Mouse (Mus musculus) heart, embryonic 14.5 days (tissue): ENCODE data around the gene Emg1. TPM values are rescaled to one million over a fixed set of nuclear protein-coding genes. Genes with fewer than 3 reads are reported as not detected.

Experiments
- ATAC-seq: fragments of 200-750 bp; cut with Nextera tagmentation; 2 replicates; pipeline ENCODE4 v1.8.0; 2017; ENCODE audit warnings: low read depth, moderate TSS enrichment; ENCODE audit not compliant: insufficient number of reproducible peaks, insufficient read depth, low FRiP score
- H3K27ac ChIP-seq, 2 experiments: fragments of 200-500 bp in 1 of 2; fragments of 300-500 bp in 1 of 2; sonication (generic) in 1 of 2; replicated peaks in 1 of 2; 2 replicates each; pipeline ENCODE4 v1.5.1; 2012 to 2014; ENCODE audit warnings: low read depth in 2 of 2, low read length in 2 of 2, control low read depth in 1 of 2, mild to moderate bottlenecking in 1 of 2, mixed read lengths in 1 of 2; ENCODE audit not compliant: control insufficient read depth in 1 of 2, insufficient read depth in 1 of 2
- H3K27me3 ChIP-seq: fragments of 300-500 bp; sonication (generic); 2 replicates; pipeline ENCODE4 v1.6.1; 2014; ENCODE audit warnings: mild to moderate bottlenecking, low read length, control low read depth; ENCODE audit not compliant: control insufficient read depth, insufficient read depth
- H3K36me3 ChIP-seq: fragments of 300-500 bp; sonication (generic); 2 replicates; pipeline ENCODE4 v1.6.1; 2014; ENCODE audit warnings: mild to moderate bottlenecking, control low read depth, low read length, mixed read lengths; ENCODE audit not compliant: control insufficient read depth, insufficient read depth
- H3K4me1 ChIP-seq, 2 experiments: fragments of 200-500 bp in 1 of 2; fragments of 300-500 bp in 1 of 2; sonication (generic) in 1 of 2; 2 replicates each; pipeline ENCODE4 v1.6.1; 2012 to 2014; ENCODE audit warnings: low read length in 2 of 2, control low read depth in 1 of 2, mixed read lengths in 1 of 2; ENCODE audit not compliant: control insufficient read depth in 2 of 2, insufficient read depth in 2 of 2
- H3K4me2 ChIP-seq: fragments of 300-500 bp; sonication (generic); 2 replicates; pipeline ENCODE4 v1.6.1; 2014; ENCODE audit warnings: mild to moderate bottlenecking, low read length
- H3K4me3 ChIP-seq, 2 experiments: fragments of 200-500 bp in 1 of 2; fragments of 300-500 bp in 1 of 2; sonication (generic) in 1 of 2; 2 replicates each; pipeline ENCODE4 v1.5.1; 2012 to 2014; ENCODE audit warnings: low read length in 2 of 2, mild to moderate bottlenecking in 2 of 2, control low read depth in 1 of 2, low read depth in 1 of 2, moderate library complexity in 1 of 2; ENCODE audit not compliant: control insufficient read depth in 1 of 2, insufficient read depth in 1 of 2
- H3K9ac ChIP-seq: fragments of 300-500 bp; sonication (generic); 2 replicates; pipeline ENCODE4 v1.6.1; 2014; ENCODE audit warnings: mild to moderate bottlenecking, low read length
- H3K9me3 ChIP-seq: fragments of 300-500 bp; sonication (generic); 2 replicates; pipeline ENCODE4 v1.6.1; 2016; ENCODE audit warnings: low read length, control low read depth; ENCODE audit not compliant: control insufficient read depth
- WGBS: fragments of 180-500 bp; shearing (Covaris S2); extraction: QIAGEN DNeasy Blood & Tissue Kit; methylation state at CpG from one replicate; pipeline ENCODE4 v1.1.7; 2014; 5-methylcytosine and 5-hydroxymethylcytosine counted together
- polyA plus RNA-seq: library from polyadenylated mRNA; unstranded; fragments of >200 nt; fragmentation: Nextera tagmentation; extraction: Ambion mirVana; gene quantifications from 2 replicates; pipeline ENCODE4 v1.2.1, GENCODE M21; 2014

The Emg1 gene
- polyA plus RNA-seq, 1 experiment from 2014 or later, result 117 TPM

DNA sequence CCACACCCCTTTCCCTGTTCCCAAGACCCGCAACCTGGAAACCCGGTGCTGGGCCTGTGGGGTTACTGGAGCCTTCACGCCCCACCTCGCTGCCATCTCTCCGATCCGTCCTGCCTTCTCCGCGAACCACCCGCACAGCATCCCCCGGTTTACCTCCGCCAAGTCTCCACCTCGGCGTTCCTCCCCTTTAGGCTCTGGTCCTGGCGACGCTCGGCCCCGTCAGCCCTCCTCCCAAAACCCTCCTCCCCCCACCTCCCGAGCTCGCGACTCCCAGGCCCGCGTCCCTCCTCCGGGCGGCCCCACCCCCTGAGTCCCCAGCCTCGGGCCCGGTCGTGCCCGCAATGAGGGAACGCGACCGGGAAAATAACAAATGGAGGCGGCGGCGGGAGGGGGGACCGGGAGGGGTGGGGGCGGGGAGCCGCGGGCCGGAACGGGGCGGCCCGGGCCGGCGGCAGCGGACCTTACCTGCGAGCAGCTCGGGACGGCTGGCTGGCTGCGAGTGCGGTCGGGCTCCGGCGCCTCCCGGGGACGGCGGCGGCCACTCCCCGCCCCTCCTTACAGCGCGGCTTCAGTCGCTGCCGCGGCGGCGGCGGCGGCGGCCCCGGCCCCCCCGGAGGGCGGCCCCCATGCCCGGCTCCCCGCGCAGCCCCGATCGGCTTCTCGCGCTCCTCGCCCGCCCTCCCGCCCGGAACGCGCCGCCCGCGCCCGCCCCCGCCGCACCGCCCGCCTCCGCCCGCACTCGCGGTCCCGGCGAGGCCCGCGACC lies 44.0 kb upstream of the Emg1 start, which contains the start of the genes Gm45234 and Atn1:
Gene Gm45234 (minus strand): TSS at position 191 of the 765 bp plus-strand sequence.
Gene Atn1 (minus strand): TSS at position 694 of the 765 bp plus-strand sequence.
- ATAC-seq, result peak; percentile 49
- Histone ChIP-seq H3K9ac (peak within 1 kb of the TSS; percentile 94), H3K36me3 (peaks cover 11% of the 10 kb centered on the region; the same call in 1 of the 2 replicates), H3K9me3 (no peaks in the 10 kb centered on the region), H3K4me3 (peak within 1 kb of the TSS; percentile 86 to 94), H3K4me1 (peaks cover 25 to 40% of the 10 kb centered on the region in 2 experiments), H3K27ac (peak within 1 kb of the TSS; percentile 82 to 97), H3K4me2 (peak within 1 kb of the TSS; percentile 68), H3K27me3 (no peaks in the 10 kb centered on the region)
- under 1% methylated on average over 46 of the region's 100 CpGs for WGBS

DNA sequence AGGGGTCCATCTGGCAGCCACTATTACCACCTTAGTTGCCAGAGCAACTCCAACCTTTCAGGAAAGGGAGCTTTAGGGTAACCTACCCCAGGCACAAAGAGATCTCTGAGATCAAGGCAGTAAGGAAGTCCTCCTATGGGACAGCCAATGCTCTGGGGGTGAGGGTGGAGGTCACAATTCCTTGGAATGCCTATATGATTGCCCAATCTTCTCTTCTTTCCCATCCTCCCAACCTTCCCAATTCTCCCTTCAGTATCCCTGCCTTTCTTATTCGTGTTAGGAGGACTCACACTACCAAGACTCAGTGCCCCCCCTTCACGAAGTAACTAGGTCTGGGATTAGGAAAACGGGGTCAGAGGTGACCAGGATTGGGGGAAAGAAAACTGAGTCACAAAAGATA lies 43.3 kb upstream of the Emg1 start:
- no peaks in the 10 kb centered on the region for H3K9me3 ChIP-seq
- no peak for ATAC-seq
- WGBS, result 6% methylated on average over 3 of the region's 3 CpGs

DNA sequence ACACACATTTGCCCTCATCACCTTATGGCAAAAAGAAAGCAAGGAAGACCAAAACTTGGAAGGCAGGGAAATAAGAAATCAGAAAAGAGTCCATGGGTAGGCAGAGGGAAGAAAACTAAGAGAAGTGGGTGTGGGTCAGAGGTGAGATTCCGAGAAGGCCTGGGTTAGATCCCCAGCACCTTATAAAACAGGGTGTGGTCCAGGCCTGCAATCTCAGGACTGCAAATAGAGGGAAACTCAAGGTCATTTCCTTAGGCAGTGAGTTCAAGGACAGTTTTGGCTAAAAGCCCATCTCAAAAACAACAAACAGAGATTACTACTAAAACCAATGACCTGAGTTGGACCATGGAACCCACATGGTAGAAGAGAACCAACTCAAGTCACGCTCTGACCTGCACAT lies 41.9 kb upstream of the Emg1 start:
- H3K36me3 ChIP-seq, result peaks cover 24% of the 10 kb centered on the region
- no peak overlapping the region for H3K27ac ChIP-seq
- 80% methylated on average over 2 of the region's 2 CpGs for WGBS
- ATAC-seq, result no peak
- peaks cover 22 to 37% of the 10 kb centered on the region in 2 experiments for H3K4me1 ChIP-seq
- H3K9me3 ChIP-seq, result no peaks in the 10 kb centered on the region
- no peaks in the 10 kb centered on the region for H3K27me3 ChIP-seq
- no peak overlapping the region for H3K4me3 ChIP-seq
- no peak overlapping the region for H3K9ac ChIP-seq
- no peak overlapping the region for H3K4me2 ChIP-seq

More for the DNA sequence above, 43.3 kb upstream of the Emg1 start:
- H3K27me3 ChIP-seq, result no peaks in the 10 kb centered on the region
- H3K4me2 ChIP-seq, result peak overlapping the region; percentile 68
- H3K4me1 ChIP-seq, result peaks cover 25 to 40% of the 10 kb centered on the region in 2 experiments
- H3K36me3 ChIP-seq, result peaks cover 12% of the 10 kb centered on the region; the same call in 1 of the 2 replicates
- peak overlapping the region; percentile 86 to 94 for H3K4me3 ChIP-seq
- H3K9ac ChIP-seq, result peak overlapping the region; percentile 94
- H3K27ac ChIP-seq, result peak overlapping the region; percentile 47 to 97; a peak in 3 of 4 replicates

DNA sequence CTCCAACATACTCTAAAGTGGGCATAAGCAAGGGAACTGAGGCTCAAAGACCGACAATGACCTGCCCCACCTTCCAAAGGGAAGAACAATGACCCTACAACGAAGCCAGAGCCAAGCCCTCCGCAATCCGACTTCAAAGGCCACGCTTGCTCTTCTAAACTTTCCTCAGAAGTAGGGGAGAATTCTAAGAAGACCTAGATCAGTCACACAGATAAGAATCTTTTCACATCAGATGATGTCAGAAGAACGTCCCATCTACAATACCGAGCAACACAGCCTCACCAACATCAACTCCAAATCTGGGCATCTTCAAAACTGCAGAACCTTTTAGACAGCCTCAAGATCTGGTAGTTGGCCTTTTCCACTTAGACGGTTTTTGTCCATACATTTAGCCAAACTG lies 38.4 kb upstream of the Emg1 start:
- WGBS, result 88% methylated on average over 8 of the region's 8 CpGs
- H3K9ac ChIP-seq, result no peak overlapping the region
- no peak overlapping the region for H3K4me3 ChIP-seq
- H3K4me2 ChIP-seq, result no peak overlapping the region
- ATAC-seq, result no peak
- no peak overlapping the region for H3K27ac ChIP-seq
- peaks cover 12 to 28% of the 10 kb centered on the region in 2 experiments for H3K4me1 ChIP-seq
- H3K9me3 ChIP-seq, result no peaks in the 10 kb centered on the region
- H3K27me3 ChIP-seq, result no peaks in the 10 kb centered on the region
- H3K36me3 ChIP-seq, result peaks cover 45% of the 10 kb centered on the region

DNA sequence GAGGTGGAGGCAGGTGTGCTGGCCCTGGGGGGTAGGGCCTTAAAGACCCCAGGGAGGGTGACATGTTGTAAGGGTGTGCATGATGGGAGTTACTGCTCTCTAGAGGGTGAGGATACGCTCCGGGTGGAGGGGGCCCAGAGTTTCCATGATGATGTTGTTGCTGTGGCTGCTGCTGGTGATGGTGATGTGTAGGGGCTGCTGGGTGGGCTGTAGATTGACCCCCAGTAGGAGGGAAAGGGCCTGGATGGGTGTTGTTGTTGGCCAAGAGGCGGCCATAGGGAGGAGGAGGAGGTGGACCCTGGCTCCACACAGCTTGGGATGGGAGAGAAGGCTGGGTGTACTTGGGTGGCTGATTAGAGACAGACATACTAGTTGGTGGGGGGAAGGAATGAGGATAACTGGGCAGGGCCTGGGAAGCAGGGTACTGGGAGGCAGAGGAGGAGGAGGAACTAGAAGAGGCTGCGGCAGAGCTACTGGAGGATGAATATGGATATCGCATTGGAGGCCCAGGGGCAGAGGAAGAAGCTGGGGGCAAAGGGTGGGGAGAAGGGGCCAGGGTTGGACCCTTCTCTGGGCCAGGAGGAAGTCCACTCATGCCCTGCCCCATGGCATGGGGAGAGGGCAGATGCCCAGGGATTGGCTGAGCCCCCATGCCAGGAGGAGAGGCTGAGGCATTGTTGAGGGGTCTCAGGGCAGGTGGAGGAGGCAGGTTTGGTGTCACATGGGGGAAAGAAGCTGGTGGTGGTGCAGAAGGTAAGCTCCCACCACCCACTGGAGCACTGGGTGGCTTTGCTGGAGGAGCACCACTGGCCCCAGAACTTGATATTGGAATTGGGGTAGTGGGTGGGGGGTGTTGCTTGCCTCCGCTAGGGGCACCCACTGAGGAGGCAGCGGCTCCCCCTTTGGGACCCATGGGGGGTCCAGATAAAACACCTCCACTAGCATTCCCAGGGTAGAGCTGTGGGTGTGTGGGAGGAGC lies 35.0 kb upstream of the Emg1 start:
- H3K9ac ChIP-seq, result peak overlapping the region; percentile 93

DNA sequence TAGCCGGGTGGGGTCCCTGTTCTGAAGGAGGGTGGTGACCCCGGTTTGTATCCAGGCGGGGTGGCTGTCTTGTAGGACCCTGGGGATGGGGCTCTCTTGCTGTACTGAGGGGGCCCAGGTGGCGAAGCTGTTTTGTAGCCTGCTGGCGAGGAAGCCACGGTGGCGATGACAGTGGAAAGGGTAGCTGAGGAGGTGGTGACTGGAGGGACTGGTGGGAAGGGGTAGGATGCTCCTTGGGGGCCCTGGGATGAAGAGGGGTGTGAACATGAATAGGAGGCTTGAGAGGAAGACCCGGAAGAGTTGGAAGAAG lies 34.3 kb upstream of the Emg1 start:
- H3K4me3 ChIP-seq, result peak overlapping the region; percentile 42 to 58
- peak overlapping the region; percentile 93 for H3K9ac ChIP-seq
- no peaks in the 10 kb centered on the region for H3K9me3 ChIP-seq
- 24% methylated on average over 8 of the region's 8 CpGs for WGBS
- H3K27ac ChIP-seq, result peak overlapping the region in 1 of 2 experiments; percentile 83; a peak in 2 of 4 replicates
- H3K36me3 ChIP-seq, result peaks cover 66% of the 10 kb centered on the region
- H3K27me3 ChIP-seq, result no peaks in the 10 kb centered on the region
- H3K4me1 ChIP-seq, result peaks cover 9 to 22% of the 10 kb centered on the region in 2 experiments
- peak overlapping the region; percentile 98 for H3K4me2 ChIP-seq
- ATAC-seq, result no peak

More for the DNA sequence above, 35.0 kb upstream of the Emg1 start:
- H3K4me3 ChIP-seq, result peak overlapping the region in 1 of 2 experiments; percentile 58; a peak in 1 of 4 replicates
- peak overlapping the region; percentile 98 for H3K4me2 ChIP-seq
- H3K27ac ChIP-seq, result no peak overlapping the region
- ATAC-seq, result no peak
- peaks cover 70% of the 10 kb centered on the region for H3K36me3 ChIP-seq
- WGBS, result 87% methylated on average over 7 of the region's 7 CpGs
- H3K4me1 ChIP-seq, result peaks cover 7 to 18% of the 10 kb centered on the region in 2 experiments; a peak in 3 of 4 replicates
- no peaks in the 10 kb centered on the region for H3K9me3 ChIP-seq
- no peaks in the 10 kb centered on the region for H3K27me3 ChIP-seq
